Mouse (Mus musculus): ENCODE measurements around the gene Adat3.
A peak's percentile ranks its signal among the peaks of the same experiment; 100 is the strongest.
"Not testable (repeated sequence)": the region's sequence is repeated elsewhere in the genome, so short reads cannot be mapped to it uniquely, and the experiment has no call there.

Gene Adat3

GRCm38 (mm10) chr10:80578131-80578750 is 24.4 kb upstream of the Adat3 start:
- peak; percentile 94 for DNase-seq (ENCODE audit: low read depth, low spot score)

- peak; percentile 94 for DNase-seq (ENCODE audit: low read depth, low spot score)
These were observed 23.8 kb upstream of the Adat3 start for GRCm38 (mm10) chr10:80578911-80579310.

- peak; percentile 10 for DNase-seq (ENCODE audit: low read depth, low spot score)
These were observed 19.6 kb upstream of the Adat3 start for GRCm38 (mm10) chr10:80583047-80583446.

GRCm38 (mm10) chr10:80584045-80584488 is 18.6 kb upstream of the Adat3 start:
- no peak for DNase-seq (ENCODE audit: low read depth, low spot score)

- DNase-seq (ENCODE audit: low read depth, low spot score): no peak
These were observed 17.8 kb upstream of the Adat3 start for GRCm38 (mm10) chr10:80584642-80585552.

GRCm38 (mm10) chr10:80585581-80585980 is 17.1 kb upstream of the Adat3 start:
- DNase-seq (ENCODE audit: low read depth, low spot score): no peak

- no peak for DNase-seq (ENCODE audit: low read depth, low spot score)
These were observed 16.0 kb upstream of the Adat3 start for GRCm38 (mm10) chr10:80586407-80587304.

- DNase-seq (ENCODE audit: low read depth, low spot score): no peak
These were observed 15.4 kb upstream of the Adat3 start for GRCm38 (mm10) chr10:80587305-80587657.

GRCm38 (mm10) chr10:80589127-80589878 is 13.4 kb upstream of the Adat3 start:
- DNase-seq (ENCODE audit: low read depth, low spot score): peak; percentile 65

GRCm38 (mm10) chr10:80589879-80590854 is 12.5 kb upstream of the Adat3 start, which contains the start of gene Abhd17a:
TSS of gene Abhd17a (minus strand) at chr10:80590341.
- DNase-seq (ENCODE audit: low read depth, low spot score): peak; percentile 98

GRCm38 (mm10) chr10:80596318-80596717 is 6.4 kb upstream of the Adat3 start:
- DNase-seq (ENCODE audit: low read depth, low spot score): no peak

- no peak for DNase-seq (ENCODE audit: low read depth, low spot score)
These were observed 684 bp downstream of the Adat3 start for GRCm38 (mm10) chr10:80603364-80603763.

- DNase-seq (ENCODE audit: low read depth, low spot score): peak; percentile 49
These were observed 1.4 kb downstream of the Adat3 start for GRCm38 (mm10) chr10:80604001-80604509.

- peak; percentile 12 for DNase-seq (ENCODE audit: low read depth, low spot score)
These were observed 2.3 kb downstream of the Adat3 start for GRCm38 (mm10) chr10:80604988-80605387.

- not testable (repeated sequence) for DNase-seq (ENCODE audit: low read depth, low spot score)
These were observed 3.0 kb downstream of the Adat3 start, which contains the start of gene Gm49322 for GRCm38 (mm10) chr10:80605721-80606120. TSS of gene Gm49322 (plus strand) at chr10:80606021.

GRCm38 (mm10) chr10:80606306-80606705 is 3.6 kb downstream of the Adat3 start:
- peak; percentile 81 for DNase-seq (ENCODE audit: low read depth, low spot score)

- DNase-seq (ENCODE audit: low read depth, low spot score): peak; percentile 24
These were observed 4.2 kb downstream of the Adat3 start for GRCm38 (mm10) chr10:80606737-80607350.

GRCm38 (mm10) chr10:80608435-80608834 is 5.8 kb downstream of the Adat3 start:
- DNase-seq (ENCODE audit: low read depth, low spot score): no peak

All from CD4-positive, CD25-positive, alpha-beta regulatory T cell, adult 2 months (primary cell).